8 mouse cellular contexts compared by ENCODE assay signal in the genomic region with DNA sequence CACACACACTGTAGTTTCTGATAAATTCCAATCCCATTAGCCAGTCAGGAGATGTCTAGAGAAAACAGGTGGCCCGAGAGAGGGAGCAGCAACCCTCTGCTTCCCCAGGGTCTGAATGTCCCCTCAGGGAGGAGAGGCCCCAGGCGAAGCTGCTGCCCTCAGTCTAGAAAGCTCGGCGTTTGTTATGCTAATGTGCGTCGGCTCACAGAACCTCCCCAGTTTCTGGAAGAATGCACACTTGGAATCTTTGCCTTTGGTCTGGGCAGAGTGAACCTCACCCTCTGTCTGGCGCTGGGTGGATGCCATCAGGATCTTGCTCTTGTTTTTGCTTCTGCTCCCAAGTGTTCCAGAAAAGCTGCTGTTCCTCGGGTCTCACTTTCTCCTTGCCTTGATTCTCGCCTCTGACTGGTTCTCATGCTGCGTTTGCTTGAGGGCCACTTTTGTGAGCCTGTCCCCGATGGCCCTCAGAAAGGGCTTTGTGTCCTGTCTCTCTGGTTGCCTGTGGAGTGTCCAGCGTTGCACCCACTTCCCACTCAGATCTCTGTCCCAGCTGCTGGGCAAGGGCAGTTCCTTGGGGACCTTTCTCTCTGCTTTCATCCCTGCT. TPM values are rescaled to one million over a fixed set of nuclear protein-coding genes. Genes with fewer than 3 reads are reported as not detected.
DNase-seq lines count a peak whose midpoint lies in the region; ATAC-seq and TF ChIP-seq lines count a peak whose summit lies in the region.

No protein-coding gene starts in this region.

- no peak; the same call in 1 of the 2 replicates for TF ChIP-seq CTCF in olfactory bulb, adult 2 months (IDR thresholded peaks at IDR 0.05; ENCODE audit: insufficient read depth, low read depth, low read length)

- intact Hi-C loops in heart, postnatal 10 days (cut with DNase I) = no loop called here

- no peak for DNase-seq in heart, postnatal 10 days
- DNase-seq in kidney, postnatal 14 days = peak; percentile 79
- DNase-seq in adrenal gland, adult 2 months = no peak
- no peak for DNase-seq in lung, postnatal 10 days
- DNase-seq in cerebellum, adult 8-10 months = no peak

- H3K9ac ChIP-seq in heart, embryonic 16.5 days (ENCODE audit: low read length) = 0 out of 2 replicates have a peak overlapping the region, but pooled peaks have one; percentile 11
- H3K9ac ChIP-seq in forebrain, embryonic 13.5 days = no peak overlapping the region

- no peak overlapping the region for H3K4me2 ChIP-seq in heart, embryonic 16.5 days (ENCODE audit: low read depth, low read length)
- H3K4me2 ChIP-seq in forebrain, embryonic 13.5 days = peak overlapping the region; percentile 10

- no peak for ATAC-seq in heart, embryonic 16.5 days (replicated peaks; ENCODE audit: extremely low read depth, insufficient read depth, low FRiP score)
- ATAC-seq in forebrain, embryonic 13.5 days = peak; percentile 80

- H3K27me3 ChIP-seq in heart, embryonic 16.5 days (ENCODE audit: control insufficient read depth, insufficient read depth, low read length) = peaks cover 6% of the 10 kb centered on the region; the same call in 1 of the 2 replicates
- H3K27me3 ChIP-seq in forebrain, embryonic 13.5 days = no peaks in the 10 kb centered on the region

- TF ChIP-seq POLR2A in olfactory bulb, adult 2 months (IDR thresholded peaks at IDR 0.05; ENCODE audit: insufficient read depth, low read depth, low read length) = no peak

- 40% methylated on average over 12 of the region's 12 CpGs for WGBS in heart, embryonic 16.5 days
- WGBS in forebrain, embryonic 13.5 days = 2% methylated on average over 12 of the region's 12 CpGs
- 32% methylated on average over 12 of the region's 12 CpGs for WGBS in olfactory bulb, adult 2 months

- H3K4me3 ChIP-seq in heart, embryonic 16.5 days (ENCODE audit: low read length) = no peak overlapping the region
- H3K4me3 ChIP-seq in forebrain, embryonic 13.5 days = no peak overlapping the region
- H3K4me3 ChIP-seq in olfactory bulb, adult 2 months (ENCODE audit: insufficient read depth, low read depth, low read length) = no peak overlapping the region

- no peaks in the 10 kb centered on the region for H3K9me3 ChIP-seq in heart, embryonic 16.5 days (replicated peaks; ENCODE audit: control insufficient read depth, low read length)
- H3K9me3 ChIP-seq in forebrain, embryonic 13.5 days (replicated peaks) = no peaks in the 10 kb centered on the region

- H3K4me1 ChIP-seq in heart, embryonic 16.5 days (ENCODE audit: control insufficient read depth, insufficient read depth, low read length) = peaks cover 22% of the 10 kb centered on the region
- peaks cover 68% of the 10 kb centered on the region for H3K4me1 ChIP-seq in forebrain, embryonic 13.5 days
- H3K4me1 ChIP-seq in olfactory bulb, adult 2 months (ENCODE audit: control insufficient read depth, insufficient read depth, low read length) = peaks cover 80% of the 10 kb centered on the region

- H3K27ac ChIP-seq in heart, embryonic 16.5 days (ENCODE audit: low read length) = no peak overlapping the region
- H3K27ac ChIP-seq in forebrain, embryonic 13.5 days = peak overlapping the region; percentile 85
- H3K27ac ChIP-seq in olfactory bulb, adult 2 months (ENCODE audit: insufficient read depth, low read depth, low read length) = peak overlapping the region; percentile 49

- no peaks in the 10 kb centered on the region for H3K36me3 ChIP-seq in heart, embryonic 16.5 days (ENCODE audit: control insufficient read depth, insufficient read depth)
- H3K36me3 ChIP-seq in forebrain, embryonic 13.5 days (ENCODE audit: poor library complexity, severe bottlenecking) = no peaks in the 10 kb centered on the region

RNA-seq across cellular contexts. Expression of gene Rab11fip4, which starts 55.6 kb away (rescaled TPM):
- polyA plus RNA-seq in heart, embryonic 16.5 days (2015; fragmentation: Nextera tagmentation; extraction: Ambion mirVana) = 1.7 and 2.7 TPM in 2 replicates
- under 1 TPM; 0.07 to 0.38 TPM for total RNA-seq in heart, postnatal 10 days (2021)
- polyA plus RNA-seq in forebrain, embryonic 13.5 days (2015; fragmentation: Nextera tagmentation; extraction: Ambion mirVana) = 16.2 and 19.2 TPM in 2 replicates
- 85.1 and 98.8 TPM in 2 replicates for polyA plus RNA-seq in olfactory bulb, adult 2 months (2012; ENCODE audit: insufficient read depth, insufficient read length, low replicate concordance, missing spikeins)
- 1 to 10 TPM; 1.8 to 7.2 TPM for total RNA-seq in adrenal gland, adult 2 months (2021)
- polyA plus RNA-seq in adrenal gland, adult 2 months (2012; rRNA removed) = 2.7 and 4.0 TPM in 2 replicates
